Mouse (Mus musculus): ENCODE measurements around the gene Sox21. TPM values are rescaled to one million over a fixed set of nuclear protein-coding genes. Genes with fewer than 3 reads are reported as not detected.

Gene Sox21
- polyA plus RNA-seq, 1 experiment from 2014 or later = 3.7 TPM

DNA sequence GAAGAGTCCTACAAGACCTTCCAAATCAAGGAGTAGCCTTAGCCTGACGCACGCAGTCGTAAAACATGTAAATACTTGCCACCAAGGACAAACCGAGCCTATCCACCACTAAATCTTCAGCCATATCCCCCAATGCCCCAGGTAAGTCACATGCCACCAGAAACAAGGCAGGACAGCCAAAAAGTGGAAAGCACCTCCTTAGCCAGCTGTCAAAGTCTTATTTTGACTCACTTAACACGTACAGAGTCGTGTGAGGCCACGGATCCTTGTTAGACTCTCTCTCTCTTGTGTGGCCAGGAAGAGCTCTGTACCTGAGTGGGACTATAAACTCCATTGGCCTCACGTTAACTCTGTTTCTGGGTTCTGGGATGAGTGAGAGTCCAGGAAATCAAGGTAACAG, 20.0 kb downstream of the Sox21 start:
- no peaks in the 10 kb centered on the region for H3K4me1 ChIP-seq
- no peak overlapping the region for H3K9ac ChIP-seq (replicated peaks)
- no peak for ATAC-seq (ENCODE audit: low FRiP score)
- no peak overlapping the region for H3K4me2 ChIP-seq
- peaks cover 7% of the 10 kb centered on the region; the same call in 1 of the 2 replicates for H3K27me3 ChIP-seq (replicated peaks)
- no peak overlapping the region for H3K4me3 ChIP-seq (replicated peaks)
- H3K36me3 ChIP-seq = no peaks in the 10 kb centered on the region
- H3K9me3 ChIP-seq (replicated peaks) = no peaks in the 10 kb centered on the region
- 89% methylated on average over 8 of the region's 8 CpGs for WGBS
- no peak overlapping the region for H3K27ac ChIP-seq (replicated peaks)

GRCm38 (mm10) chr14:118212188-118212804, 24.5 kb downstream of the Sox21 start:
- Histone ChIP-seq H3K4me2 (no peak overlapping the region), H3K9ac (replicated peaks) (no peak overlapping the region), H3K36me3 (no peaks in the 10 kb centered on the region), H3K4me1 (no peaks in the 10 kb centered on the region), H3K27ac (replicated peaks) (no peak overlapping the region), H3K4me3 (replicated peaks) (no peak overlapping the region), H3K9me3 (replicated peaks) (no peaks in the 10 kb centered on the region), H3K27me3 (replicated peaks) (0 out of 2 replicates have a peak, but pooled peaks cover 4% of the 10 kb centered on the region)
- 57% methylated on average over 15 of the region's 15 CpGs for WGBS
- ATAC-seq (ENCODE audit: low FRiP score) = no peak

- Histone ChIP-seq H3K4me2 (no peak overlapping the region), H3K9me3 (replicated peaks) (no peaks in the 10 kb centered on the region), H3K4me1 (no peaks in the 10 kb centered on the region), H3K27ac (replicated peaks) (no peak overlapping the region), H3K27me3 (replicated peaks) (0 out of 2 replicates have a peak, but pooled peaks cover 4% of the 10 kb centered on the region), H3K36me3 (no peaks in the 10 kb centered on the region), H3K9ac (replicated peaks) (no peak overlapping the region), H3K4me3 (replicated peaks) (no peak overlapping the region)
- WGBS = 9% methylated on average over 5 of the region's 5 CpGs
- ATAC-seq (ENCODE audit: low FRiP score) = no peak
Measured at GRCm38 (mm10) chr14:118209642-118210041, 27.2 kb downstream of the Sox21 start.

- WGBS = 77% methylated on average over 3 of the region's 3 CpGs
- Histone ChIP-seq H3K27me3 (replicated peaks) (no peaks in the 10 kb centered on the region), H3K36me3 (no peaks in the 10 kb centered on the region), H3K4me1 (no peaks in the 10 kb centered on the region), H3K9me3 (replicated peaks) (no peaks in the 10 kb centered on the region), H3K4me3 (replicated peaks) (no peak overlapping the region), H3K9ac (replicated peaks) (no peak overlapping the region), H3K27ac (replicated peaks) (no peak overlapping the region), H3K4me2 (no peak overlapping the region)
- no peak for ATAC-seq (ENCODE audit: low FRiP score)
Measured at GRCm38 (mm10) chr14:118207347-118207746, 29.5 kb downstream of the Sox21 start.

GRCm38 (mm10) chr14:118203031-118203430, 33.8 kb downstream of the Sox21 start:
- no peak overlapping the region for H3K27ac ChIP-seq (replicated peaks)
- WGBS = 82% methylated on average over 7 of the region's 7 CpGs
- no peak for ATAC-seq (ENCODE audit: low FRiP score)
- no peaks in the 10 kb centered on the region for H3K36me3 ChIP-seq
- no peaks in the 10 kb centered on the region for H3K9me3 ChIP-seq (replicated peaks)
- H3K4me3 ChIP-seq (replicated peaks) = no peak overlapping the region
- H3K4me2 ChIP-seq = no peak overlapping the region
- H3K4me1 ChIP-seq = no peaks in the 10 kb centered on the region
- no peaks in the 10 kb centered on the region for H3K27me3 ChIP-seq (replicated peaks)
- no peak overlapping the region for H3K9ac ChIP-seq (replicated peaks)

GRCm38 (mm10) chr14:118202006-118202405, 34.8 kb downstream of the Sox21 start:
- Histone ChIP-seq H3K9ac (replicated peaks) (no peak overlapping the region), H3K4me2 (no peak overlapping the region), H3K9me3 (replicated peaks) (no peaks in the 10 kb centered on the region), H3K4me1 (peaks cover 4% of the 10 kb centered on the region; the same call in 1 of the 2 replicates), H3K27me3 (replicated peaks) (no peaks in the 10 kb centered on the region), H3K36me3 (no peaks in the 10 kb centered on the region), H3K4me3 (replicated peaks) (no peak overlapping the region), H3K27ac (replicated peaks) (no peak overlapping the region)
- no peak for ATAC-seq (ENCODE audit: low FRiP score)
- WGBS = 85% methylated on average over 5 of the region's 5 CpGs

DNA sequence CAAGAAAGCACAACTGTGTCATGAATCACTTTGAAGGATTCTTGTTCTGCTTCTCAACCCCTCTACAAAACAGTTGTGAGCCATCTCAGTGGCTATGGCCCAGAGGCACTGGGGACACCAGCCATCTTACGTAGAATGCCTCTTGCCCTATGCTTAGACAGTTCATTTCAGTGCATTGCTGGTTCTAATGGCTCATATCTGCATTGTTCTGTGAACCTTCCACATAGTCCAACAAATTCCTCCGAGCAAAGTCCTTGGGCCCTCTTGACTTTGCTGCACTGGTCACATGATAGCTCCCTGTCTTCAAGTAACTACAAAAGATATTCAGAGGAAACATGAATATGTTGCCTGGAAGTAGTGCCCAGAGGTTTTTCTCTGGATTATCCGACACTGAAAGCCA, 36.1 kb downstream of the Sox21 start:
- WGBS = 93% methylated on average over 3 of the region's 3 CpGs
- Histone ChIP-seq H3K36me3 (no peaks in the 10 kb centered on the region), H3K9ac (replicated peaks) (no peak overlapping the region), H3K9me3 (replicated peaks) (no peaks in the 10 kb centered on the region), H3K4me3 (replicated peaks) (no peak overlapping the region), H3K27ac (replicated peaks) (no peak overlapping the region), H3K27me3 (replicated peaks) (no peaks in the 10 kb centered on the region), H3K4me2 (no peak overlapping the region), H3K4me1 (peaks cover 5% of the 10 kb centered on the region; the same call in 1 of the 2 replicates)
- no peak for ATAC-seq (ENCODE audit: low FRiP score)

GRCm38 (mm10) chr14:118197063-118197462, 39.8 kb downstream of the Sox21 start:
- Histone ChIP-seq H3K4me2 (no peak overlapping the region), H3K27me3 (replicated peaks) (peaks cover 6% of the 10 kb centered on the region), H3K36me3 (no peaks in the 10 kb centered on the region), H3K9me3 (replicated peaks) (no peaks in the 10 kb centered on the region), H3K4me1 (peaks cover 5% of the 10 kb centered on the region; the same call in 1 of the 2 replicates), H3K4me3 (replicated peaks) (no peak overlapping the region), H3K9ac (replicated peaks) (no peak overlapping the region), H3K27ac (replicated peaks) (no peak overlapping the region)
- 65% methylated on average over 12 of the region's 12 CpGs for WGBS
- no peak for ATAC-seq (ENCODE audit: low FRiP score)

DNA sequence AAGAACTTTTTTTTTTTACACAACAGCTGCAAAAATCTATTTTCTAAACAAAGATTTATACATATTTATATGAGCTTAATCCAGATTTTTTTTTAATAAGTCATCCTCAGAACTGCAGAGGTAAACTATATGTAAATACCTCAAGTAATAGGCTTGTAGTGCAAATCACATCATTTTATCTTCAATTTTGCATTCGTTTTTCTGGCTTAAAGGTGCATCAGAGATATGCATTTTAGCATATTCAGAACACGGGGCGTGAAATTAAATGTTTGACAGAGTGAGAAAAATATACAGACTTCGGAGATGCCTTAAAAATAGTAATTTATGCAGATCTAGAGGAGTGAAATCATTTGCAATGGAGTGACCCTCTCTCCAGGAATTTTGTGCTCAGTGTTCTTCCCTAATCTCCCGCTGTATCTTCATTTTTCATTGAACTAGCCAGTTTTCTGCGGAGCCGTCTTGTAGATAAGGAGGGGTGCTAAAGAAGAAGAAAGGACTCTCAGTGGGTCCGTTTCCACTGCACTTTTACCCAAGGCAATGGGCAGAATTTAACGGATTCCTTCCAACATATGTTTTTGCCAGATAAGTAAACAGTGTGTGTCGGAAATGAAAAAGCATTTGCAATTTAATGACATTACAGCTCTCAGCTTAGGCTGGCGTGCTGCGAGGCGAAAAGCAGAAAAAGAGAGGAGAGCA, 42.5 kb downstream of the Sox21 start:
- no peak for ATAC-seq (ENCODE audit: low FRiP score)
- Histone ChIP-seq H3K4me3 (replicated peaks) (no peak overlapping the region), H3K27ac (replicated peaks) (no peak overlapping the region), H3K36me3 (no peaks in the 10 kb centered on the region), H3K27me3 (replicated peaks) (peaks cover 6% of the 10 kb centered on the region), H3K9ac (replicated peaks) (no peak overlapping the region), H3K9me3 (replicated peaks) (no peaks in the 10 kb centered on the region), H3K4me1 (peaks cover 5% of the 10 kb centered on the region; the same call in 1 of the 2 replicates), H3K4me2 (0 out of 2 replicates have a peak overlapping the region, but pooled peaks have one; percentile 7)
- WGBS = 59% methylated on average over 13 of the region's 13 CpGs

DNA sequence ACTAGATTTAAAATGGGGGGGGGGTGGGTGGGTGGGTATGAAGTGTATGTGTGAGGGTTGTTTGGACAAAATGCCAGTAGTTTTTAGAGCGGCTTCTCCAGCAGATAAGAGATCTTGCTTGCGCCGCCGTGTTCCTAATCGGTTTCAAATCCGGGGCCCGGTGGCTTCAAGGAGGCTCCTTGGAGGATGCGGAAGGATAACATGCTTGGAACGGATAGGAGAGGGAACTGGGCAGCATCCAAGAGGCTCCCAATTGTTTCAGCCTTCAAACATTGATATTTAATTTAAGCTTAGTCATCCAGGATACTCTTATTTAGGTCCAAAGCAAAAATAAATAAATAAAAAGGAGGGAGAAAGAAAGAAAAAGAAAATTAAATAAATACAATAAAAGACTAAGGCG, 43.2 kb downstream of the Sox21 start:
- no peaks in the 10 kb centered on the region for H3K36me3 ChIP-seq
- peaks cover 5% of the 10 kb centered on the region; the same call in 1 of the 2 replicates for H3K4me1 ChIP-seq
- no peak overlapping the region; the same call in 1 of the 2 replicates for H3K4me2 ChIP-seq
- H3K4me3 ChIP-seq (replicated peaks) = no peak overlapping the region
- no peak overlapping the region for H3K27ac ChIP-seq (replicated peaks)
- H3K9me3 ChIP-seq (replicated peaks) = no peaks in the 10 kb centered on the region
- H3K27me3 ChIP-seq (replicated peaks) = peaks cover 6% of the 10 kb centered on the region
- ATAC-seq (ENCODE audit: low FRiP score) = no peak
- no peak overlapping the region for H3K9ac ChIP-seq (replicated peaks)
- WGBS = 70% methylated on average over 10 of the region's 10 CpGs

- ATAC-seq (ENCODE audit: low FRiP score) = no peak
- Histone ChIP-seq H3K27ac (replicated peaks) (no peak overlapping the region), H3K36me3 (no peaks in the 10 kb centered on the region), H3K27me3 (replicated peaks) (peaks cover 6% of the 10 kb centered on the region), H3K4me2 (no peak overlapping the region), H3K4me3 (replicated peaks) (no peak overlapping the region), H3K4me1 (peaks cover 5% of the 10 kb centered on the region; the same call in 1 of the 2 replicates), H3K9me3 (replicated peaks) (no peaks in the 10 kb centered on the region), H3K9ac (replicated peaks) (no peak overlapping the region)
- WGBS = 48% methylated on average over 10 of the region's 10 CpGs
Measured at GRCm38 (mm10) chr14:118193001-118193628, 43.7 kb downstream of the Sox21 start.

DNA sequence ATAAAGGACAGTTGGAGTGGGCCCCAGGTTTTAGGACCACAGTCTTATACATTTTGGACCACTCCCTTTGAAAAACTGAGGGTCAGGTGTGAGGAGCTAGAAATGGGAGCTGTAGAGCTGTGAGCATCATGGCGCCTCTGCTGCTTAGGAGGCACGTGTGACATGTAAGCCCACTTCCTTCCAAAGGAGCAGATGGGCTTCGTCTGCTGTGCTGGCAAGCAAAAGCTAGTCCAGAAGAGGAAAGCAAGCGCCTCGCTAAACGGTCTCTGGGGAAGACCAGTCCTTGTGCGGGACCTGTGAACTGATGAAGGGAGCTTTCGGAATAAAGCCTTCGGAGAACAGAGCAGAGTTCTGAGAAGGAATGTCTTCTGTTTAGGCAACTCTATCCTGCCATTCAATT, 45.4 kb downstream of the Sox21 start:
- H3K27ac ChIP-seq (replicated peaks) = no peak overlapping the region
- peaks cover 6% of the 10 kb centered on the region for H3K27me3 ChIP-seq (replicated peaks)
- H3K4me2 ChIP-seq = no peak overlapping the region
- ATAC-seq (ENCODE audit: low FRiP score) = no peak
- H3K4me1 ChIP-seq = no peaks in the 10 kb centered on the region
- no peaks in the 10 kb centered on the region for H3K36me3 ChIP-seq
- 89% methylated on average over 9 of the region's 9 CpGs for WGBS
- no peaks in the 10 kb centered on the region for H3K9me3 ChIP-seq (replicated peaks)
- no peak overlapping the region for H3K4me3 ChIP-seq (replicated peaks)
- no peak overlapping the region for H3K9ac ChIP-seq (replicated peaks)
